Mouse (Mus musculus): ENCODE measurements at regions not wholly inside any gene's neighbourhood (a gene's known extent, or its start where the extent isn't known, plus 50 kb on each side); places are given as distances from the start of the nearest gene placed in this dataset.

- DNase-seq (ENCODE audit: low spot score), result peak; percentile 23
Observed at GRCm38 (mm10) chr7:51790690-51791560, 70.9 kb upstream of the Gas2 start.

- no peak for DNase-seq (ENCODE audit: low spot score)
Observed at GRCm38 (mm10) chr7:51791561-51791863, 70.3 kb upstream of the Gas2 start.

Data from embryo, embryonic 10.5 days (tissue).